Mouse (Mus musculus) myocyte (in vitro differentiated cells): Measurements from ENCODE around the gene Bclaf3.

Source experiments
- MAX ChIP-seq: IDR thresholded peaks from one replicate; pipeline ENCODE4 v1.6.1; 2011; ENCODE audit warnings: low read depth, mild to moderate bottlenecking, control low read depth
- POLR2A ChIP-seq: IDR thresholded peaks from one replicate; pipeline ENCODE4 v1.6.1; 2011; ENCODE audit warnings: low read depth, mild to moderate bottlenecking, control low read depth, moderate library complexity; ENCODE audit not compliant: insufficient read length
- POLR2AphosphoS2 ChIP-seq: IDR thresholded peaks from one replicate; pipeline ENCODE4 v1.6.1; 2011; ENCODE audit warnings: low read depth, control low read depth; ENCODE audit not compliant: insufficient read length
- REST ChIP-seq: IDR thresholded peaks from one replicate; pipeline ENCODE4 v1.6.1; 2011; ENCODE audit warnings: mild to moderate bottlenecking, control low read depth, moderate library complexity; ENCODE audit not compliant: insufficient read depth, insufficient read length
- TCF12 ChIP-seq: IDR thresholded peaks from one replicate; pipeline ENCODE4 v1.6.1; 2011; ENCODE audit warnings: mild to moderate bottlenecking, control low read depth; ENCODE audit not compliant: poor library complexity, insufficient read depth, severe bottlenecking

DNA sequence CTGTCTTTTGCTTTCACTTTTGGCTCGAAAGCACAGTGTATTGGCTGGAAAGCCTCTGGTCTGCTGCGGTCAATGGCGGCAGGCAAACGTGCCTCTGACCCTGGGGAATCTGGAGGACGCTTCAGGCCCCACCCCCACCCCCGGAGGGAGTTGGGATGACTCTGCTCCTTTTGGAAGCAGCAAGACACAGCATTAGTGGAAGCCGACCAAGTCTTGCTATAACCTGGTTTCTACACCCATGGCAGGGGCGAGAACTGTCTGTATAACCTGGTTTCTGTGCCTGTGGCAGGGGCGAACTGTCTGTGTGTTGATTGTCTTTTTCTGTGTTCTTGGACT lies 15.8 kb upstream of the Bclaf3 start:
- TF ChIP-seq POLR2A (no peak), POLR2AphosphoS2 (no peak), TCF12 (no peak), REST (no peak), MAX (no peak)
